Mouse (Mus musculus) kidney, postnatal 0 days (tissue): ENCODE results near the gene Ezr. TPM values are rescaled to one million over a fixed set of nuclear protein-coding genes. Genes with fewer than 3 reads are reported as not detected.
A peak's percentile ranks its signal among the peaks of the same experiment; 100 is the strongest.

Experiments
- ATAC-seq: fragments of 200-750 bp; cut with Nextera tagmentation; replicated peaks from 2 replicates; pipeline ENCODE4 v1.8.0; 2017; ENCODE audit warnings: low read depth, moderate number of reproducible peaks, moderate TSS enrichment, moderate library complexity; ENCODE audit not compliant: low FRiP score
- DNase-seq: peaks from one replicate; pipeline ENCODE4 v3.0.0-alpha.2; 2016; ENCODE audit warnings: low spot score
- H3K27ac ChIP-seq: fragments of 300-500 bp; sonication (generic); 2 replicates; pipeline ENCODE4 v1.5.1; 2014; ENCODE audit warnings: mild to moderate bottlenecking
- H3K27me3 ChIP-seq: fragments of 300-500 bp; sonication (generic); 2 replicates; pipeline ENCODE4 v1.6.1; 2014; ENCODE audit warnings: low read length, mixed read lengths; ENCODE audit not compliant: insufficient read depth
- H3K36me3 ChIP-seq: fragments of 300-500 bp; sonication (generic); 2 replicates; pipeline ENCODE4 v1.6.1; 2014; ENCODE audit warnings: low read length, mixed read lengths; ENCODE audit not compliant: insufficient read depth
- H3K4me1 ChIP-seq: fragments of 300-500 bp; sonication (generic); replicated peaks from 2 replicates; pipeline ENCODE4 v1.6.1; 2014; ENCODE audit warnings: antibody characterized with exemption, low read length, mixed read lengths; ENCODE audit not compliant: insufficient read depth
- H3K4me2 ChIP-seq: fragments of 300-500 bp; sonication (generic); 2 replicates; pipeline ENCODE4 v1.6.1; 2014; ENCODE audit warnings: mild to moderate bottlenecking, low read length, moderate library complexity, mixed read lengths
- H3K4me3 ChIP-seq: fragments of 300-500 bp; sonication (generic); replicated peaks from 2 replicates; pipeline ENCODE4 v1.5.1; 2014; ENCODE audit warnings: low read depth, low read length
- H3K9ac ChIP-seq: fragments of 300-500 bp; sonication (generic); 2 replicates; pipeline ENCODE4 v1.6.1; 2014; ENCODE audit warnings: low read depth, low read length
- H3K9me3 ChIP-seq: fragments of 300-500 bp; sonication (generic); replicated peaks from 2 replicates; pipeline ENCODE4 v1.6.1; 2016; ENCODE audit warnings: low read length, inconsistent platforms, mixed read lengths
- CTCF ChIP-seq: IDR thresholded peaks from 2 replicates; pipeline ENCODE4 v1.5.1; 2016; ENCODE audit warnings: antibody characterized with exemption, low read depth, mild to moderate bottlenecking, moderate library complexity
- WGBS: fragments of 180-500 bp; shearing (Covaris S2); extraction: QIAGEN DNeasy Blood & Tissue Kit; methylation state at CpG from one replicate; pipeline ENCODE4 v1.1.7; 2014; 5-methylcytosine and 5-hydroxymethylcytosine counted together
- polyA plus RNA-seq: library from polyadenylated mRNA; unstranded; fragments of >200 nt; fragmentation: Nextera tagmentation; extraction: Ambion mirVana; gene quantifications from 2 replicates; pipeline ENCODE4 v1.2.1, GENCODE M21; 2015

The Ezr gene
- polyA plus RNA-seq, 1 experiment from 2014 or later = 281 TPM

DNA sequence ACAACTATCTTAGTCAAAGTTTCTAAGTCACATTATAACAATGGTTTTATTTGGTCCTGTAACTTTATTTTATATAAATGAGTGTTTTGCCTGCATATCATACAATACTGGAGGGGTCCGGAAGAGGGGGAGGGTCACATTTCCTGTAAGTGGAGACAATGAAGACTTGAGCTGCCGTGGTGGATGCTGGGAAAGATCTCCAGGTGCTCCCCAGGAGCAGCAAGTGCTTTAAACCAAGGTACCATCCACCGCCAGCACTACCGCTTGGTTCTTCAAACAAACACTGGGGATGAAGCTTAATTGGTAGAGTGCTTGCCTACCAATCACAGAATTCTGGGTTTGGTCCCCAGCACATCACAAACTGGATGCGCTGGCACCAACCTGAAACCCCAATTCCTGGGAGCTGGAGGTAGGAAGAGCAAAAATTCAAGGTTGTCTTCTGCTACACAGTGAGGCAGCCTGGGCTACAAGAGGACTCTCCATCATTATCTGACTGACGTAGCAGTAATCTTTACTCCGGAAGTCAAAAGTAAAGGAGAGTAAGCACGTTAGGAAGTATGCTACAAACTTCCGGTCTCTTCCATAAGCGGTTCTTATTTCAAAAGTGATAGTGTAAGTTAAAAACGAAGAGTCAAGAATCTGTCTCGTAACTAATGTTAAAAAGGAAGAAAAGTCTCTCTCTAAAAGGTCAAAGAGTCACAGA is 4.8 kb downstream of the Ezr start:
- Histone ChIP-seq H3K4me2 (peak overlapping the region; percentile 87; the same call in 1 of the 2 replicates), H3K27me3 (no peaks in the 10 kb centered on the region), H3K27ac (peak overlapping the region; percentile 57), H3K9me3 (no peaks in the 10 kb centered on the region), H3K9ac (no peak overlapping the region), H3K4me3 (no peak overlapping the region), H3K4me1 (peaks cover 25% of the 10 kb centered on the region), H3K36me3 (no peaks in the 10 kb centered on the region)
- ATAC-seq (no peak), DNase-seq (no peak)
- WGBS = 59% methylated on average over 12 of the region's 12 CpGs
- no peak for TF ChIP-seq CTCF

DNA sequence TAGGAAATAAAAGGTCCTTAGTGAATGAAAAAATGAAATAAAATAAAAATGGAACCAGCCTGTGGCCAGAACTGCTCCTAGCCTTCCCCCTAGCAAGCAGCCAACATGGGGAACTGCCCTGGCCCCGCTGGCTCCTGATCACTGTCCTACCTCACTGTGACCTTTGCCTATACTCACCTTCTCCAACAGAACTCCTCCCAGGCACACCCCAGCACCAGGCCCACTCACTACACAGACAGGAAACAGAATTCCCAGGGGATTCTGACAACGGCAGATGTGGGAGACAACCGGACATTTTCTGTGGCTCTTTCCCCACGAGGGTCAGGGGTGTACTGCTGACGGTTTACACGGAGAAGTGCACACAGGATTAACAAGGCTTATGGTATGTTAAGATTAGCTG is 5.5 kb downstream of the Ezr start:
- no peaks in the 10 kb centered on the region for H3K36me3 ChIP-seq
- H3K4me1 ChIP-seq = peaks cover 32% of the 10 kb centered on the region
- no peak overlapping the region for H3K4me2 ChIP-seq
- H3K27me3 ChIP-seq = no peaks in the 10 kb centered on the region
- ATAC-seq (no peak), DNase-seq (no peak)
- no peak overlapping the region for H3K9ac ChIP-seq
- no peak overlapping the region for H3K4me3 ChIP-seq
- no peak for TF ChIP-seq CTCF
- peak overlapping the region; percentile 54; the same call in 1 of the 2 replicates for H3K27ac ChIP-seq
- WGBS = 59% methylated on average over 6 of the region's 6 CpGs
- no peaks in the 10 kb centered on the region for H3K9me3 ChIP-seq

DNA sequence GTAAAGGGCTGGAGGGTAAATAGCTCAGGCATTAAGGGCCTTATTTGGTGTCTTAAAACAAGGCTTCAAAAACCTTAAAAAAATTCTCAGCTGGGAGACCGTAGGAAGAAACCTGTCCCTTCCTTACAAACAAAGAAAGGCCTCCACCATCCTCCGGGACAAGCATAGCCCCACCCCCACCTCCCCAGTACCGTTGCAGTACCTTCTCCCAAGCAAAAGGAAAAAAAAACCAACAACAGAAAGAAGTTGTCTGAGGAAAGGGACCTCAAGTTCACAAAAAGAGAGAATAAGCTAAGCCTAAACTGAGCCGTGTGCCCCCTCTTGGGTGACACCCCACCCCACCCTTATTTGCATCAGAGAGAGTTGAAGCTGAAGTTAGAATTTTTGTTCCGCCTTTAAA is 6.0 kb downstream of the Ezr start:
- H3K36me3 ChIP-seq = no peaks in the 10 kb centered on the region
- H3K27me3 ChIP-seq = no peaks in the 10 kb centered on the region
- no peak for TF ChIP-seq CTCF
- ATAC-seq (no peak), DNase-seq (no peak)
- H3K4me2 ChIP-seq = 0 out of 2 replicates have a peak overlapping the region, but pooled peaks have one; percentile 18
- no peaks in the 10 kb centered on the region for H3K9me3 ChIP-seq
- no peak overlapping the region for H3K4me3 ChIP-seq
- no peak overlapping the region for H3K9ac ChIP-seq
- H3K27ac ChIP-seq = peak overlapping the region; percentile 54; the same call in 1 of the 2 replicates
- 39% methylated on average over 5 of the region's 5 CpGs for WGBS
- H3K4me1 ChIP-seq = peaks cover 37% of the 10 kb centered on the region

- WGBS = 55% methylated on average over 6 of the region's 6 CpGs
- peak overlapping the region; percentile 54; the same call in 1 of the 2 replicates for H3K27ac ChIP-seq
- ATAC-seq = no peak
- no peak overlapping the region for H3K9ac ChIP-seq
- no peak overlapping the region for H3K4me3 ChIP-seq
- H3K9me3 ChIP-seq = no peaks in the 10 kb centered on the region
- H3K4me1 ChIP-seq = peaks cover 41% of the 10 kb centered on the region
- TF ChIP-seq CTCF = no peak
- no peaks in the 10 kb centered on the region for H3K36me3 ChIP-seq
- peak overlapping the region; percentile 18; the same call in 1 of the 2 replicates for H3K4me2 ChIP-seq
- DNase-seq = no peak
- no peaks in the 10 kb centered on the region for H3K27me3 ChIP-seq
These were observed 6.5 kb downstream of the Ezr start for GRCm38 (mm10) chr17:6776123-6776522.

GRCm38 (mm10) chr17:6775671-6776070 is 6.9 kb downstream of the Ezr start:
- no peaks in the 10 kb centered on the region for H3K36me3 ChIP-seq
- no peaks in the 10 kb centered on the region for H3K27me3 ChIP-seq
- DNase-seq (no peak), ATAC-seq (no peak)
- peaks cover 41% of the 10 kb centered on the region for H3K4me1 ChIP-seq
- no peak overlapping the region for H3K9ac ChIP-seq
- no peak overlapping the region for H3K4me3 ChIP-seq
- H3K9me3 ChIP-seq = no peaks in the 10 kb centered on the region
- no peak overlapping the region for H3K4me2 ChIP-seq
- H3K27ac ChIP-seq = peak overlapping the region; percentile 54; the same call in 1 of the 2 replicates
- TF ChIP-seq CTCF = no peak
- WGBS = 69% methylated on average over 4 of the region's 4 CpGs

- no peak for DNase-seq
- no peaks in the 10 kb centered on the region for H3K27me3 ChIP-seq
- H3K4me2 ChIP-seq = no peak overlapping the region
- no peak for ATAC-seq
- no peak overlapping the region for H3K4me3 ChIP-seq
- no peak overlapping the region for H3K27ac ChIP-seq
- H3K36me3 ChIP-seq = no peaks in the 10 kb centered on the region
- no peak for TF ChIP-seq CTCF
- no peaks in the 10 kb centered on the region for H3K9me3 ChIP-seq
- H3K4me1 ChIP-seq = peaks cover 41% of the 10 kb centered on the region
- H3K9ac ChIP-seq = no peak overlapping the region
- 54% methylated on average over 9 of the region's 9 CpGs for WGBS
These were observed 7.4 kb downstream of the Ezr start for GRCm38 (mm10) chr17:6775221-6775620.
